Mouse (Mus musculus) CD4-positive, CD25-positive, alpha-beta regulatory T cell, adult 4 months (primary cell): ENCODE data around the gene Clcn5. TPM values are rescaled to one million over a fixed set of nuclear protein-coding genes. Genes with fewer than 3 reads are reported as not detected.

Experiments used
- ATAC-seq: one replicate; pipeline ENCODE4 v1.8.0; 2017
- polyA plus RNA-seq, 2 experiments: library from polyadenylated mRNA; unstranded; fragments of 100-300 nt; shearing (Covaris generic); gene quantifications; one replicate each; pipeline ENCODE4 v1.2.1; 2017

Gene Clcn5
- polyA plus RNA-seq, result 1 to 10 TPM; 1.9 to 3.3 TPM

DNA sequence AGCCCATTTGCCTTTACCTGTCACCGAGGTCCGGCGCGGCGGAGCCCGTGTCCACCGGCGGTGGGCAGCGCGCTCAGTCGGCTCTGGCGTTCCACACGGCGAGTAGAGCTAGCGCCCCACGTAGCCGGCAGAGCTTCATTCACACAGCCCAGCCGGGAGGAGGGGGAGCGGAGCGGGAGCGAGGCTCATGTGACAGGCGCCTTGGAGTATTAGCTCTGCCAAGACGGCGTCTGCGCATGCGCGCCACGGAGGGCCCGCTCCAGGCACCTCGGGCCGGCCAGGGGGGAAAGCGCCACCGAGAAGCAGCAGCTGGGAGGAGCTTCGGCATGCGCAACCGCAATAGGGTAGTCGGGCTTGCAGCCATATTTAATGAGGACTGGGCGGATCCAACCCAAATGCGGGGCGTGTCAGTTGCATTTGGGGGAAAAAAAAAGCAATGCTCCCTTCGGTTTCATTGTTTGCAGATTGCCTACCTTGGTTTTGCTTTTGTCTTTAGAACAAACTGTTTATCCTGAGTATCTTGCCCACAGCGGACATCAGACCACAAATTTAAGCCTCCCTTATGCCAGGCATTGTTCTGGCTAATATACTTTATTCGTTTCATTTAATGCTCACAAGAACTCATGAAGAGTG, at the start of gene Clcn5:
Gene Clcn5 (minus strand): TSS at position 270 of the 633 bp plus-strand sequence.
- peak; percentile 90 for ATAC-seq

GRCm38 (mm10) chrX:7325455-7325854, 6.3 kb upstream of the Clcn5 start:
- ATAC-seq, result no peak

- ATAC-seq, result peak; percentile 52
Measured at GRCm38 (mm10) chrX:7322288-7322687, 3.1 kb upstream of the Clcn5 start.

GRCm38 (mm10) chrX:7320571-7320970, 1.4 kb upstream of the Clcn5 start:
- no peak for ATAC-seq

- ATAC-seq, result peak; percentile 45
Measured at GRCm38 (mm10) chrX:7318551-7319025, 570 bp downstream of the Clcn5 start.

- ATAC-seq, result no peak
Measured at GRCm38 (mm10) chrX:7315115-7315514, 4.0 kb downstream of the Clcn5 start.

- no peak for ATAC-seq
Measured at GRCm38 (mm10) chrX:7314645-7315044, 4.5 kb downstream of the Clcn5 start.

GRCm38 (mm10) chrX:7308242-7308641, 10.9 kb downstream of the Clcn5 start:
- peak; percentile 63 for ATAC-seq

DNA sequence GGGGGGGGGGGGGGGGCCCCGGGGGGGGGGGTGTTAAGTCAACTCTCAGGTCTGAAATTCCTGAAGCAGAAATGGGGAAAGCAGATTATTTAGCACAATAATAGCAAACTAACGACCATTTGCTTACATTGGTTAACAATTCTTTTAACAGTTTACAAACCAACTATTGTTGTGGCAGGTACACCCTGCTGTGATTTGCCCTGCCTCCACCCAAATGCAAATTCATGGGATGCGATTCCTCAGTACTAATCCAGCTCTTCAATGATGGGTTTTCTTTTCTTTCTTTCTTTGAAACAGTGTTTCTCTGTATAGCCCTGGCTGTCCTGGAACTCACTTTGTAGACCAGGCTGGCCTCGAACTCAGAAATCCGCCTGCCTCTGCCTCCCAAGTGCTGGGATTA, 12.3 kb downstream of the Clcn5 start:
- ATAC-seq, result no peak

- no peak for ATAC-seq
Measured at GRCm38 (mm10) chrX:7292981-7293380, 26.2 kb downstream of the Clcn5 start.

GRCm38 (mm10) chrX:7292151-7292768, 26.9 kb downstream of the Clcn5 start:
- no peak for ATAC-seq

- no peak for ATAC-seq
Measured at GRCm38 (mm10) chrX:7288976-7289375, 30.2 kb downstream of the Clcn5 start.

GRCm38 (mm10) chrX:7287051-7287734, 32.0 kb downstream of the Clcn5 start:
- no peak for ATAC-seq

GRCm38 (mm10) chrX:7282636-7283035, 36.5 kb downstream of the Clcn5 start:
- no peak for ATAC-seq

DNA sequence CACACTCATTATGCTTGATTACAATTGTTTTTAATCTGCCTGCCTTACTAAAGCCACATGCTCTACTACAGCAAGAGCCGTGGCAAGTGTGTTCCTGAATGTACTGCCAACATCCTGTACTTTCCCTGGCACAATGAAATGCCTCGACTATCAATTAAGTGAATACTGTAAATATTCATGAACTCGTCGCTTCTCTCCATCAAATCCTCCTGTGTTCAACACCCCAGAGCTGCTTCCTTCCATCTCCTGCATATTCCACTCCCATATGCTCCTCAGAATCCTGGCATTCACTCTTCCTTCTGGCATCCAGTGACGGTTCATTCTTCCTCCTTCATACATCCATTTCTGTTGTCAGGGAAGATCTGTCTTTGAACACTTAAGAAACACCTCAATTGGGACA, 39.4 kb downstream of the Clcn5 start:
- no peak for ATAC-seq

- ATAC-seq, result no peak
Measured at GRCm38 (mm10) chrX:7276564-7276963, 42.6 kb downstream of the Clcn5 start.

DNA sequence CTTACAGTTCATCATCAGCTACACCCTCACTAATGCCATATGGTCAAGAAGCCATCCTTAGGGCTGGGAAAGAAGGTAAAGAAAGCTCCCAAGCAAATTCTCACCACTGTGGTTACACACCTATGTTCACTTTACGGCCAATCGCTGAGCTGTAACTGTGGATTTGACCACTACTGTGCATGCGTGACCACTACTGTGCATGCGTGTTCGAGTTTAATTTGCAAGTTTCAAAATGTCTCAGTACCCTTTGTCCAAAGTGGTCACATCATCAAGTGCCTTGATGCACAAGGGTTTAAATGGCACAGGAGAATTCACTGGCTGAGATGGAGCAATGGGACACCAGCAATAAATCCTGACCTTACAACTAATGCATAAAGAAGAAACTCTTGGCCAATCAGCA, 58.0 kb downstream of the Clcn5 start:
- no peak for ATAC-seq

- no peak for ATAC-seq
Measured at GRCm38 (mm10) chrX:7260400-7261113, 58.6 kb downstream of the Clcn5 start.

DNA sequence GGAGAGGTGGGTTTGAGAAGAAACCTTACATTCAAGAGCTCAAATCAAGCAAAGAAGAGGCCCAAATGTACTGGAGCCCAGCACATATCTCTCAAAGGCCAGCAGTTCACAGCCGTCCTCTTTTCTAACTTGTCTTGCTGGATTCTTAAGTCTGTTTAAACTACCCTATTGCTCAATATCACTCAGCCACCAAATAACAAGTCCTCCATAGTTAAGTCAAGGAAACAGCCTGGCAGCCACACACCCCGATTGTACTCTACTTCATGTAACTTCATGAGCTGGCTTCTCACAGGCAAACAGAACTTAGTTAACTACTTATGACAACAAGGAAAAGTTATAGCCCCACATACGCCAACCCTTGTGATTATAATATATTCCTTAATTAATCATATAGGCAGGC, 59.4 kb downstream of the Clcn5 start:
- ATAC-seq, result no peak

GRCm38 (mm10) chrX:7256022-7256421, 63.1 kb downstream of the Clcn5 start:
- no peak for ATAC-seq

DNA sequence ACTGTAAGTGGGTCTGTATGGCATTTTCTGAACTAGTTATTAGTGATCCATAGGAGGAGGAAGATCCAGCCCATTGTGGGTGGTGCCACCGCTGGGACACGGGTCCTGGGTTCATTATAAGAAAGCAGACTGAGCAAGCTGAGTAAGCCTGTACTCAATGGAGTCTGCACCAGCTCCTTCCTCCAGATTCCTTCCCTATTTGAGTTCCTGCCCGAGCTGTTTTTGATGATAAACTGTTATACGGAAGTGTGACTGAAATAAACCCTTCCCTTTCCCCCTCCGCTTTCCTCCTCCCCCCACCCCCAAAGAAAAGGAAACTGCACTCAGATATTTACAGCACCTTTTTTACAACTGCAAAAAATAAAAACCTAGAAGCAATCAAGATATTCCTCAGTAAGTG, 115.1 kb downstream of the Clcn5 start:
- no peak for ATAC-seq

GRCm38 (mm10) chrX:7203535-7203934, 115.6 kb downstream of the Clcn5 start:
- ATAC-seq, result no peak

DNA sequence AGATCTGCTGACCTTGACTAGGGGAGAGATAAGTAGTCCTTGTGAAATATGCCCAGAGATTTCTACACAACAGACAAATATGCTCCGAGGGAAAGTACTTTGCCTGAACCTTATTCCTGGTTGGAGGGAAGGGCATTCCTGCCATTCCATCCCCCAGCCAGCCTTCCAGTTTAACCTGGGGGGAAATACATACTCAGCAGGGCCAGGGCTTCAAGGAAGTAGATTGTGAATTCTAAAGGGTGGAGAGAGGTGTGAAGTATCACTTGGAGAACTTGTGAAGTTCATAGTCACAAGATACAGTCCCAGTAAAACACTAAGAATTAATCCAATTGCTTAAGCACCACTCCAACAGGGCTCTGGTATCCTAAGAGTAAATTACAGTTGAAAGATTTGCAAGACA, 121.3 kb downstream of the Clcn5 start:
- no peak for ATAC-seq
